Mouse (Mus musculus) midbrain, embryonic 10.5 days (tissue): ENCODE measurements at regions not wholly inside any gene's neighbourhood (a gene's known extent, or its start where the extent isn't known, plus 50 kb on each side); places are given as distances from the start of the nearest gene placed in this dataset.

ENCODE experiments used
- DNase-seq: peaks from one replicate; pipeline ENCODE4 v3.0.0-alpha.2; 2017; ENCODE audit warnings: low spot score
- H3K27ac ChIP-seq: fragments of 300-500 bp; sonication (generic); replicated peaks from 2 replicates; pipeline ENCODE4 v1.5.1; 2016; ENCODE audit warnings: mild to moderate bottlenecking
- H3K27me3 ChIP-seq: fragments of 300-500 bp; sonication (generic); 2 replicates; pipeline ENCODE4 v1.6.1; 2016; ENCODE audit warnings: low read depth, mild to moderate bottlenecking; ENCODE audit not compliant: poor library complexity, severe bottlenecking
- H3K36me3 ChIP-seq: fragments of 300-500 bp; sonication (generic); 2 replicates; pipeline ENCODE4 v1.6.1; 2016; ENCODE audit warnings: mild to moderate bottlenecking, moderate library complexity
- H3K4me1 ChIP-seq: fragments of 300-500 bp; sonication (generic); 2 replicates; pipeline ENCODE4 v1.6.1; 2016
- H3K4me3 ChIP-seq: fragments of 300-500 bp; sonication (generic); 2 replicates; pipeline ENCODE4 v1.5.1; 2016; ENCODE audit warnings: mild to moderate bottlenecking, moderate library complexity
- H3K9me3 ChIP-seq: fragments of 300-500 bp; sonication (generic); replicated peaks from 2 replicates; pipeline ENCODE4 v1.6.1; 2016; ENCODE audit warnings: mild to moderate bottlenecking
- WGBS: fragments of 180-500 bp; shearing (Covaris S2); methylation state at CpG from one replicate; pipeline ENCODE4 v1.1.7; 2016; 5-methylcytosine and 5-hydroxymethylcytosine counted together

GRCm38 (mm10) chr3:102386091-102386490 is 83.6 kb upstream of the Ngf start:
- no peak for DNase-seq
- Histone ChIP-seq H3K27me3 (no peaks in the 10 kb centered on the region), H3K27ac (no peak overlapping the region), H3K36me3 (no peaks in the 10 kb centered on the region), H3K9me3 (no peaks in the 10 kb centered on the region), H3K4me1 (no peaks in the 10 kb centered on the region), H3K4me3 (no peak overlapping the region)
- WGBS, result 88% methylated on average over 4 of the region's 4 CpGs

GRCm38 (mm10) chr3:102384596-102384995 is 85.1 kb upstream of the Ngf start:
- 87% methylated on average over 2 of the region's 2 CpGs for WGBS
- DNase-seq, result no peak
- Histone ChIP-seq H3K9me3 (no peaks in the 10 kb centered on the region), H3K4me3 (no peak overlapping the region), H3K36me3 (no peaks in the 10 kb centered on the region), H3K4me1 (no peaks in the 10 kb centered on the region), H3K27me3 (peaks cover 3% of the 10 kb centered on the region; the same call in 1 of the 2 replicates), H3K27ac (no peak overlapping the region)

- peaks cover 6% of the 10 kb centered on the region for H3K27me3 ChIP-seq
- DNase-seq, result no peak
- no peaks in the 10 kb centered on the region for H3K4me1 ChIP-seq
- H3K36me3 ChIP-seq, result no peaks in the 10 kb centered on the region
- H3K4me3 ChIP-seq, result no peak overlapping the region
- WGBS, result 88% methylated on average over 8 of the region's 8 CpGs
- no peaks in the 10 kb centered on the region for H3K9me3 ChIP-seq
- H3K27ac ChIP-seq, result no peak overlapping the region
These were observed 86.0 kb upstream of the Ngf start for GRCm38 (mm10) chr3:102383671-102384070.

GRCm38 (mm10) chr3:102381683-102382082 is 88.0 kb upstream of the Ngf start:
- Histone ChIP-seq H3K9me3 (no peaks in the 10 kb centered on the region), H3K4me1 (no peaks in the 10 kb centered on the region), H3K27me3 (peaks cover 9% of the 10 kb centered on the region), H3K36me3 (no peaks in the 10 kb centered on the region), H3K4me3 (no peak overlapping the region), H3K27ac (no peak overlapping the region)
- 93% methylated on average over 10 of the region's 10 CpGs for WGBS
- no peak for DNase-seq

GRCm38 (mm10) chr3:102374381-102375060 is 95.2 kb upstream of the Ngf start:
- Histone ChIP-seq H3K27me3 (peaks cover 32% of the 10 kb centered on the region), H3K27ac (no peak overlapping the region), H3K4me1 (no peaks in the 10 kb centered on the region), H3K36me3 (no peaks in the 10 kb centered on the region), H3K9me3 (no peaks in the 10 kb centered on the region), H3K4me3 (no peak overlapping the region)
- no peak for DNase-seq
- WGBS, result 87% methylated on average over 5 of the region's 5 CpGs

- H3K4me3 ChIP-seq, result no peak overlapping the region
- H3K9me3 ChIP-seq, result no peaks in the 10 kb centered on the region
- no peak overlapping the region for H3K27ac ChIP-seq
- no peaks in the 10 kb centered on the region for H3K4me1 ChIP-seq
- WGBS, result 80% methylated on average over 8 of the region's 8 CpGs
- H3K36me3 ChIP-seq, result no peaks in the 10 kb centered on the region
- H3K27me3 ChIP-seq, result peaks cover 48% of the 10 kb centered on the region
- no peak for DNase-seq
These were observed 97.4 kb upstream of the Ngf start for GRCm38 (mm10) chr3:102372205-102372899.

GRCm38 (mm10) chr3:102366188-102366587 is 103.5 kb upstream of the Ngf start:
- Histone ChIP-seq H3K27me3 (peaks cover 97% of the 10 kb centered on the region), H3K4me3 (no peak overlapping the region), H3K27ac (no peak overlapping the region), H3K4me1 (no peaks in the 10 kb centered on the region), H3K36me3 (no peaks in the 10 kb centered on the region), H3K9me3 (no peaks in the 10 kb centered on the region; the same call in 1 of the 2 replicates)
- DNase-seq, result no peak
- 80% methylated on average over 6 of the region's 6 CpGs for WGBS

- Histone ChIP-seq H3K27me3 (peaks cover 100% of the 10 kb centered on the region), H3K4me3 (no peak overlapping the region), H3K4me1 (no peaks in the 10 kb centered on the region), H3K36me3 (no peaks in the 10 kb centered on the region), H3K27ac (no peak overlapping the region), H3K9me3 (no peaks in the 10 kb centered on the region; the same call in 1 of the 2 replicates)
- DNase-seq, result no peak
- WGBS, result 87% methylated on average over 5 of the region's 5 CpGs
These were observed 105.3 kb upstream of the Ngf start for GRCm38 (mm10) chr3:102364326-102364935.

- H3K36me3 ChIP-seq, result no peaks in the 10 kb centered on the region
- no peak overlapping the region for H3K27ac ChIP-seq
- H3K9me3 ChIP-seq, result no peaks in the 10 kb centered on the region
- no peak overlapping the region for H3K4me3 ChIP-seq
- whole genome bisulfite sequencing, result 84% methylated on average over 9 of the region's 9 CpGs
- DNase-seq, result no peak
- no peaks in the 10 kb centered on the region for H3K4me1 ChIP-seq
- H3K27me3 ChIP-seq, result peaks cover 100% of the 10 kb centered on the region
These were observed 108.9 kb upstream of the Ngf start for GRCm38 (mm10) chr3:102360732-102361280.

- Histone ChIP-seq H3K9me3 (no peaks in the 10 kb centered on the region), H3K36me3 (no peaks in the 10 kb centered on the region), H3K27me3 (peaks cover 99% of the 10 kb centered on the region), H3K27ac (no peak overlapping the region), H3K4me1 (no peaks in the 10 kb centered on the region), H3K4me3 (no peak overlapping the region)
- DNase-seq, result no peak
- WGBS, result 93% methylated on average over 4 of the region's 4 CpGs
These were observed 110.9 kb upstream of the Ngf start for GRCm38 (mm10) chr3:102358801-102359200.

GRCm38 (mm10) chr3:102357062-102357610 is 112.6 kb upstream of the Ngf start:
- Histone ChIP-seq H3K9me3 (no peaks in the 10 kb centered on the region), H3K27me3 (peaks cover 90% of the 10 kb centered on the region), H3K36me3 (no peaks in the 10 kb centered on the region), H3K4me1 (no peaks in the 10 kb centered on the region), H3K4me3 (no peak overlapping the region), H3K27ac (no peak overlapping the region)
- no peak for DNase-seq
- whole genome bisulfite sequencing, result 85% methylated on average over 7 of the region's 7 CpGs

GRCm38 (mm10) chr3:102355352-102355751 is 114.4 kb upstream of the Ngf start:
- H3K27me3 ChIP-seq, result peaks cover 90% of the 10 kb centered on the region
- H3K4me3 ChIP-seq, result no peak overlapping the region
- 94% methylated on average over 2 of the region's 2 CpGs for WGBS
- no peaks in the 10 kb centered on the region for H3K4me1 ChIP-seq
- H3K27ac ChIP-seq, result no peak overlapping the region
- DNase-seq, result no peak
- H3K36me3 ChIP-seq, result no peaks in the 10 kb centered on the region
- H3K9me3 ChIP-seq, result no peaks in the 10 kb centered on the region
